Mouse (Mus musculus): Measurements from ENCODE around the gene Cidec. TPM values are rescaled to one million over a fixed set of nuclear protein-coding genes. Genes with fewer than 3 reads are reported as not detected.
A peak's percentile ranks its signal among the peaks of the same experiment; 100 is the strongest.

Cidec gene
- polyA plus RNA-seq, 1 experiment, result not detected

- TF ChIP-seq POLR2A (IDR thresholded peaks at IDR 0.05; ENCODE audit: insufficient read length, low read depth) (peak; percentile 41), MYOG (IDR thresholded peaks at IDR 0.05; ENCODE audit: control insufficient read depth in 1 of 3, insufficient read depth in 1 of 3, insufficient read length in 2 of 3, low read depth in 2 of 3) (no peak), POLR2AphosphoS2 (IDR thresholded peaks at IDR 0.05; ENCODE audit: insufficient read length, low read depth) (no peak), USF1 (IDR thresholded peaks at IDR 0.05; ENCODE audit: low read depth) (no peak), MYOD1 (IDR thresholded peaks at IDR 0.05; ENCODE audit: control insufficient read depth in 1 of 3, insufficient read length in 2 of 3, low read depth in 2 of 3) (no peak)
- Histone ChIP-seq H3K4me3 (peak overlapping the region; percentile 99), H3K4me2 (ENCODE audit: low read depth) (peak overlapping the region; percentile 87), H3K27me3 (ENCODE audit: control insufficient read depth, insufficient read depth, insufficient read length) (no peaks in the 10 kb centered on the region), H3ac (ENCODE audit: control insufficient read depth, insufficient read length) (peak overlapping the region; percentile 70), H3K79me2 (ENCODE audit: control insufficient read depth, insufficient read depth) (peaks cover 36% of the 10 kb centered on the region), H3K36me3 (ENCODE audit: control insufficient read depth, insufficient read depth) (peaks cover 16% of the 10 kb centered on the region)
These were observed 58.4 kb downstream of the Cidec start for GRCm38 (mm10) chr6:113377172-113377495.

Other genes starting within 250 kb of the Cidec start
- 0.11 TPM for gene Lhfpl4, start 240.4 kb downstream of the Cidec start, polyA plus RNA-seq (2012; fragmentation: generic; extraction: Trizol)
- 16.8 TPM for gene Mtmr14, start 197.9 kb downstream of the Cidec start, polyA plus RNA-seq (2012; fragmentation: generic; extraction: Trizol)
- 0.08 TPM for gene Cpne9, start 153.5 kb downstream of the Cidec start, polyA plus RNA-seq (2012; fragmentation: generic; extraction: Trizol)
- gene Brpf1, start 128.6 kb downstream of the Cidec start, polyA plus RNA-seq (2012; fragmentation: generic; extraction: Trizol), result 15.0 TPM
- gene Ogg1, start 108.8 kb downstream of the Cidec start, polyA plus RNA-seq (2012; fragmentation: generic; extraction: Trizol), result 11.8 TPM
- 44.5 TPM for gene Camk1, start 91.8 kb downstream of the Cidec start, polyA plus RNA-seq (2012; fragmentation: generic; extraction: Trizol)
- 32.1 TPM for gene Tada3, start 57.9 kb downstream of the Cidec start, polyA plus RNA-seq (2012; fragmentation: generic; extraction: Trizol)
- gene Arpc4, start 57.6 kb downstream of the Cidec start, polyA plus RNA-seq (2012; fragmentation: generic; extraction: Trizol), result 207 TPM
- 1.9 TPM for gene Ttll3, start 46.5 kb downstream of the Cidec start, polyA plus RNA-seq (2012; fragmentation: generic; extraction: Trizol)
- 11.7 TPM for gene Rpusd3, start 16.4 kb downstream of the Cidec start, polyA plus RNA-seq (2012; fragmentation: generic; extraction: Trizol)
- gene Jagn1, start 6.8 kb upstream of the Cidec start, polyA plus RNA-seq (2012; fragmentation: generic; extraction: Trizol), result 92.7 TPM
- gene Il17re, start 22.7 kb upstream of the Cidec start, polyA plus RNA-seq (2012; fragmentation: generic; extraction: Trizol), result not detected
- 73.0 TPM for gene Il17rc, start 35.7 kb upstream of the Cidec start, polyA plus RNA-seq (2012; fragmentation: generic; extraction: Trizol)
- gene Creld1, start 47.5 kb upstream of the Cidec start, polyA plus RNA-seq (2012; fragmentation: generic; extraction: Trizol), result 78.2 TPM
- 0.22 TPM for gene Prrt3, start 66.2 kb upstream of the Cidec start, polyA plus RNA-seq (2012; fragmentation: generic; extraction: Trizol)
- 86.5 TPM for gene Emc3, start 95.9 kb upstream of the Cidec start, polyA plus RNA-seq (2012; fragmentation: generic; extraction: Trizol)
- 2.3 TPM for gene Fancd2, start 95.9 kb upstream of the Cidec start, polyA plus RNA-seq (2012; fragmentation: generic; extraction: Trizol)
- gene Fancd2os, start 165.0 kb upstream of the Cidec start, polyA plus RNA-seq (2012; fragmentation: generic; extraction: Trizol), result 0.04 TPM
- 199 TPM for gene Brk1, start 169.0 kb upstream of the Cidec start, polyA plus RNA-seq (2012; fragmentation: generic; extraction: Trizol)
- gene Vhl, start 188.2 kb upstream of the Cidec start, polyA plus RNA-seq (2012; fragmentation: generic; extraction: Trizol), result 20.6 TPM
- gene Irak2, start 202.7 kb upstream of the Cidec start, polyA plus RNA-seq (2012; fragmentation: generic; extraction: Trizol), result 17.0 TPM

Data from myocyte (in vitro differentiated cells).